Mouse (Mus musculus) small intestine, adult 10 weeks (tissue): ENCODE results near the gene Wfdc6b. TPM values are rescaled to one million over a fixed set of nuclear protein-coding genes. Genes with fewer than 3 reads are reported as not detected.

Experiments
- polyA plus RNA-seq: library from polyadenylated mRNA; stranded (reverse); fragments of 350-450 nt; fragmentation: Illumina TruSeq; extraction: RNeasy Lipid Tissue Mini Kit (QIAGEN cat#74804); gene quantifications from one replicate; pipeline ENCODE4 v1.2.3, GENCODE M21; 2014; ENCODE audit warnings: low replicate concordance

The Wfdc6b gene
- not detected for polyA plus RNA-seq

GRCm38 (mm10) chr2:164613471-164613870 is at the start of gene Wfdc6b, which contains the start of gene Wfdc8:
Wfdc6b (plus strand) TSS chr2:164613522.
Wfdc8 (minus strand) TSS chr2:164613626.

GRCm38 (mm10) chr2:164573359-164573758 is 40.0 kb upstream of the Wfdc6b start, which contains the start of gene Spint3:
Spint3 (minus strand) TSS chr2:164573459.

GRCm38 (mm10) chr2:164585025-164585725 is 28.1 kb upstream of the Wfdc6b start, which contains the start of gene Wfdc6a:
Wfdc6a (minus strand) TSS chr2:164585447.

GRCm38 (mm10) chr2:164593494-164593893 is 19.8 kb upstream of the Wfdc6b start, which contains the start of gene Eppin:
Eppin (minus strand) TSS chr2:164593594.

GRCm38 (mm10) chr2:164638696-164639095 is 25.4 kb downstream of the Wfdc6b start, which contains the start of gene Wfdc16:
Wfdc16 (minus strand) TSS chr2:164638796.

GRCm38 (mm10) chr2:164655858-164656257 is 42.5 kb downstream of the Wfdc6b start, which contains the start of gene Wfdc10:
Wfdc10 (plus strand) TSS chr2:164656046.

GRCm38 (mm10) chr2:164656483-164656882 is 43.2 kb downstream of the Wfdc6b start, which contains the start of gene Wfdc9:
Wfdc9 (minus strand) TSS chr2:164656583.

Other genes with a start within 250 kb of the Wfdc6b start
- gene Slpi, start 224.4 kb upstream of the Wfdc6b start, polyA plus RNA-seq, result not detected
- gene Rbpjl, start 210.4 kb upstream of the Wfdc6b start, polyA plus RNA-seq, result 1.6 TPM
- 0.15 TPM for gene Matn4, start 208.4 kb upstream of the Wfdc6b start, polyA plus RNA-seq
- gene Sdc4, start 169.6 kb upstream of the Wfdc6b start, polyA plus RNA-seq, result 73.6 TPM
- gene Sys1, start 156.6 kb upstream of the Wfdc6b start, polyA plus RNA-seq, result 7.5 TPM
- not detected for gene Gm20458, start 152.6 kb upstream of the Wfdc6b start, polyA plus RNA-seq
- gene Trp53tg5, start 139.8 kb upstream of the Wfdc6b start, polyA plus RNA-seq, result not detected
- gene Dbndd2, start 127.4 kb upstream of the Wfdc6b start, polyA plus RNA-seq, result 2.4 TPM
- gene Pigt, start 116.0 kb upstream of the Wfdc6b start, polyA plus RNA-seq, result 4.8 TPM
- not detected for gene Wfdc2, start 51.1 kb upstream of the Wfdc6b start, polyA plus RNA-seq
- not detected for gene Spint3, start 40.1 kb upstream of the Wfdc6b start, polyA plus RNA-seq
- not detected for gene Wfdc6a, start 28.1 kb upstream of the Wfdc6b start, polyA plus RNA-seq
- gene Eppin, start 19.9 kb upstream of the Wfdc6b start, polyA plus RNA-seq, result not detected
- not detected for gene Wfdc8, start 104 bp downstream of the Wfdc6b start, polyA plus RNA-seq
- gene Wfdc16, start 25.3 kb downstream of the Wfdc6b start, polyA plus RNA-seq, result 1.9 TPM
- gene Wfdc10, start 42.5 kb downstream of the Wfdc6b start, polyA plus RNA-seq, result not detected
- not detected for gene Wfdc9, start 43.1 kb downstream of the Wfdc6b start, polyA plus RNA-seq
- gene Wfdc11, start 60.6 kb downstream of the Wfdc6b start, polyA plus RNA-seq, result not detected
- not detected for gene Wfdc13, start 71.6 kb downstream of the Wfdc6b start, polyA plus RNA-seq
- gene Spint4, start 85.0 kb downstream of the Wfdc6b start, polyA plus RNA-seq, result not detected
- not detected for gene Spint5, start 101.8 kb downstream of the Wfdc6b start, polyA plus RNA-seq
- gene Wfdc3, start 132.4 kb downstream of the Wfdc6b start, polyA plus RNA-seq, result 0.71 TPM
- 3.3 TPM for gene Dnttip1, start 132.5 kb downstream of the Wfdc6b start, polyA plus RNA-seq
- 13.1 TPM for gene Ube2c, start 156.4 kb downstream of the Wfdc6b start, polyA plus RNA-seq
- not detected for gene Tnnc2, start 166.4 kb downstream of the Wfdc6b start, polyA plus RNA-seq
- 1.2 TPM for gene Snx21, start 172.3 kb downstream of the Wfdc6b start, polyA plus RNA-seq
- gene Acot8, start 191.4 kb downstream of the Wfdc6b start, polyA plus RNA-seq, result 2.0 TPM
- gene Zswim3, start 191.6 kb downstream of the Wfdc6b start, polyA plus RNA-seq, result 1.6 TPM
- 1.1 TPM for gene Zswim1, start 209.2 kb downstream of the Wfdc6b start, polyA plus RNA-seq
- gene Spata25, start 215.0 kb downstream of the Wfdc6b start, polyA plus RNA-seq, result not detected
- 26.4 TPM for gene Ctsa, start 219.4 kb downstream of the Wfdc6b start, polyA plus RNA-seq
- gene Neurl2, start 219.9 kb downstream of the Wfdc6b start, polyA plus RNA-seq, result not detected
- gene Pltp, start 244.2 kb downstream of the Wfdc6b start, polyA plus RNA-seq, result 0.30 TPM